ENCODE assay signal across 25 mouse cellular contexts in genomic region chr6:148604790-148605189, GRCm38 (mm10).
DNase-seq lines count a peak whose midpoint lies in the region; ATAC-seq lines count a peak whose summit lies in the region.
"Had no signal": no experiment of that assay in that cellular context is flagged by ENCODE, and none has a peak within 500 bp of the region (broad histone marks: within the 10 kb centered on the region; RNA-seq: fewer than 3 reads in every experiment).

No protein-coding gene starts in this region.

- no peaks in the 10 kb centered on the region for H3K9me3 ChIP-seq in forebrain, embryonic 11.5 days (ENCODE audit: control insufficient read depth, low read length)
- H3K9me3 ChIP-seq in forebrain, embryonic 13.5 days (replicated peaks): no peaks in the 10 kb centered on the region
- H3K9me3 ChIP-seq in kidney, embryonic 15.5 days (replicated peaks): no peaks in the 10 kb centered on the region
- H3K9me3 ChIP-seq in neural tube, embryonic 12.5 days: no peaks in the 10 kb centered on the region
- H3K9me3 ChIP-seq: embryonic facial prominence, embryonic 13.5 days; heart, embryonic 13.5 days; midbrain, embryonic 10.5 days; neural tube, embryonic 13.5 days had no signal

- H3K4me1 ChIP-seq in forebrain, embryonic 11.5 days (replicated peaks; ENCODE audit: control insufficient read depth, insufficient read depth, low read length): no peaks in the 10 kb centered on the region
- no peaks in the 10 kb centered on the region for H3K4me1 ChIP-seq in forebrain, embryonic 13.5 days
- H3K4me1 ChIP-seq in kidney, embryonic 15.5 days: peaks cover 6% of the 10 kb centered on the region
- H3K4me1 ChIP-seq in neural tube, embryonic 12.5 days: no peaks in the 10 kb centered on the region
- H3K4me1 ChIP-seq: embryonic facial prominence, embryonic 13.5 days; midbrain, embryonic 10.5 days; neural tube, embryonic 13.5 days had no signal

- H3K27me3 ChIP-seq in forebrain, embryonic 11.5 days (ENCODE audit: control insufficient read depth, insufficient read depth, low read length): no peaks in the 10 kb centered on the region
- H3K27me3 ChIP-seq in forebrain, embryonic 13.5 days: no peaks in the 10 kb centered on the region
- no peaks in the 10 kb centered on the region for H3K27me3 ChIP-seq in kidney, embryonic 15.5 days
- H3K27me3 ChIP-seq in neural tube, embryonic 12.5 days (replicated peaks): no peaks in the 10 kb centered on the region
- H3K27me3 ChIP-seq: embryonic facial prominence, embryonic 13.5 days; heart, embryonic 13.5 days; neural tube, embryonic 13.5 days had no signal

- H3K4me2 ChIP-seq in forebrain, embryonic 11.5 days (ENCODE audit: low read depth, low read length, severe bottlenecking): no peak overlapping the region
- no peak overlapping the region for H3K4me2 ChIP-seq in forebrain, embryonic 13.5 days
- H3K4me2 ChIP-seq in kidney, embryonic 15.5 days: no peak overlapping the region
- no peak overlapping the region for H3K4me2 ChIP-seq in neural tube, embryonic 12.5 days (replicated peaks)
- H3K4me2 ChIP-seq: embryonic facial prominence, embryonic 13.5 days; heart, embryonic 13.5 days; neural tube, embryonic 13.5 days had no signal

- H3K36me3 ChIP-seq in forebrain, embryonic 11.5 days (ENCODE audit: control insufficient read depth, insufficient read depth, low read length): no peaks in the 10 kb centered on the region
- no peaks in the 10 kb centered on the region for H3K36me3 ChIP-seq in forebrain, embryonic 13.5 days (ENCODE audit: poor library complexity, severe bottlenecking)
- H3K36me3 ChIP-seq in kidney, embryonic 15.5 days: no peaks in the 10 kb centered on the region
- no peaks in the 10 kb centered on the region for H3K36me3 ChIP-seq in neural tube, embryonic 12.5 days
- H3K36me3 ChIP-seq: embryonic facial prominence, embryonic 13.5 days; heart, embryonic 13.5 days; midbrain, embryonic 10.5 days; neural tube, embryonic 13.5 days had no signal

- no peak overlapping the region for H3K27ac ChIP-seq in forebrain, embryonic 11.5 days (ENCODE audit: low read depth, low read length)
- no peak overlapping the region for H3K27ac ChIP-seq in forebrain, embryonic 13.5 days
- H3K27ac ChIP-seq in kidney, embryonic 15.5 days: no peak overlapping the region
- no peak overlapping the region for H3K27ac ChIP-seq in neural tube, embryonic 12.5 days
- H3K27ac ChIP-seq: embryonic facial prominence, embryonic 13.5 days; heart, adult 2 months; heart, embryonic 13.5 days; hindbrain, postnatal 0 days; macrophage; midbrain, embryonic 10.5 days; neural tube, embryonic 13.5 days had no signal

- no peak overlapping the region for H3K9ac ChIP-seq in forebrain, embryonic 11.5 days (ENCODE audit: low read length)
- H3K9ac ChIP-seq in forebrain, embryonic 13.5 days: no peak overlapping the region
- no peak overlapping the region for H3K9ac ChIP-seq in kidney, embryonic 15.5 days
- no peak overlapping the region for H3K9ac ChIP-seq in neural tube, embryonic 12.5 days
- H3K9ac ChIP-seq: embryonic facial prominence, embryonic 13.5 days; heart, embryonic 13.5 days; neural tube, embryonic 13.5 days had no signal

- no peak for DNase-seq in forebrain, embryonic 11.5 days (ENCODE audit: low spot score)
- no peak for DNase-seq in kidney, postnatal 10 days
- no peak for DNase-seq in neural tube, embryonic 10.5 days (ENCODE audit: extremely low spot score, low spot score)
- DNase-seq in adrenal gland, postnatal 10 days: no peak
- DNase-seq: adrenal gland, postnatal 25 days; cerebellum, adult 9-11 months; gastrocnemius, postnatal 36 days; heart, adult 2 months; heart, postnatal 36 days; kidney, adult 9 months; kidney, postnatal 36 days; right cerebral cortex, adult 18-20 months; right cerebral cortex, postnatal 4 days had no signal

- ATAC-seq in forebrain, embryonic 11.5 days (replicated peaks; ENCODE audit: low FRiP score): 0 out of 2 replicates have a peak, but pooled peaks have one; percentile 51
- no peak for ATAC-seq in forebrain, embryonic 13.5 days
- ATAC-seq in kidney, embryonic 15.5 days (replicated peaks; ENCODE audit: low FRiP score): 0 out of 2 replicates have a peak, but pooled peaks have one; percentile 69
- 0 out of 2 replicates have a peak, but pooled peaks have one; percentile 41 for ATAC-seq in neural tube, embryonic 12.5 days (ENCODE audit: low FRiP score, low read depth)
- ATAC-seq: CD4-positive, CD25-positive, alpha-beta regulatory T cell, adult 4 months; hindbrain, postnatal 0 days; intestine, embryonic 16.5 days; lung, postnatal 0 days had no signal

- WGBS in forebrain, embryonic 11.5 days: 0% methylated on average over 1 of the region's 1 CpGs
- 0% methylated on average over 1 of the region's 1 CpGs for WGBS in forebrain, embryonic 13.5 days
- 0% methylated on average over 1 of the region's 1 CpGs for WGBS in kidney, embryonic 15.5 days
- 0% methylated on average over 1 of the region's 1 CpGs for WGBS in neural tube, embryonic 12.5 days

- H3K4me3 ChIP-seq in forebrain, embryonic 11.5 days (ENCODE audit: low read depth, low read length): no peak overlapping the region
- H3K4me3 ChIP-seq in forebrain, embryonic 13.5 days: no peak overlapping the region
- no peak overlapping the region for H3K4me3 ChIP-seq in kidney, embryonic 15.5 days (replicated peaks)
- H3K4me3 ChIP-seq in neural tube, embryonic 12.5 days: no peak overlapping the region
- H3K4me3 ChIP-seq: embryonic facial prominence, embryonic 13.5 days; heart, adult 2 months; heart, embryonic 13.5 days; midbrain, embryonic 10.5 days; neural tube, embryonic 13.5 days had no signal
